Mouse (Mus musculus) heart, adult 2 months (tissue): ENCODE measurements at regions not wholly inside any gene's neighbourhood (a gene's known extent, or its start where the extent isn't known, plus 50 kb on each side); places are given as distances from the start of the nearest gene placed in this dataset.

Experiments
- CTCF ChIP-seq: fragments of 200-600 bp; IDR thresholded peaks from 2 replicates; pipeline ENCODE4 v1.8.1; 2022; ENCODE audit warnings: antibody characterized with exemption, mild to moderate bottlenecking, moderate library complexity
- EP300 ChIP-seq: fragments of 200-500 bp; IDR thresholded peaks from 2 replicates; pipeline ENCODE4 v1.6.1; 2011; ENCODE audit warnings: low read depth, low read length, control low read depth; ENCODE audit not compliant: insufficient read depth
- POLR2A ChIP-seq: fragments of 200-500 bp; IDR thresholded peaks from 2 replicates; pipeline ENCODE4 v1.6.1; 2011; ENCODE audit warnings: mild to moderate bottlenecking, low read depth, low read length, control low read depth; ENCODE audit not compliant: insufficient read depth

DNA sequence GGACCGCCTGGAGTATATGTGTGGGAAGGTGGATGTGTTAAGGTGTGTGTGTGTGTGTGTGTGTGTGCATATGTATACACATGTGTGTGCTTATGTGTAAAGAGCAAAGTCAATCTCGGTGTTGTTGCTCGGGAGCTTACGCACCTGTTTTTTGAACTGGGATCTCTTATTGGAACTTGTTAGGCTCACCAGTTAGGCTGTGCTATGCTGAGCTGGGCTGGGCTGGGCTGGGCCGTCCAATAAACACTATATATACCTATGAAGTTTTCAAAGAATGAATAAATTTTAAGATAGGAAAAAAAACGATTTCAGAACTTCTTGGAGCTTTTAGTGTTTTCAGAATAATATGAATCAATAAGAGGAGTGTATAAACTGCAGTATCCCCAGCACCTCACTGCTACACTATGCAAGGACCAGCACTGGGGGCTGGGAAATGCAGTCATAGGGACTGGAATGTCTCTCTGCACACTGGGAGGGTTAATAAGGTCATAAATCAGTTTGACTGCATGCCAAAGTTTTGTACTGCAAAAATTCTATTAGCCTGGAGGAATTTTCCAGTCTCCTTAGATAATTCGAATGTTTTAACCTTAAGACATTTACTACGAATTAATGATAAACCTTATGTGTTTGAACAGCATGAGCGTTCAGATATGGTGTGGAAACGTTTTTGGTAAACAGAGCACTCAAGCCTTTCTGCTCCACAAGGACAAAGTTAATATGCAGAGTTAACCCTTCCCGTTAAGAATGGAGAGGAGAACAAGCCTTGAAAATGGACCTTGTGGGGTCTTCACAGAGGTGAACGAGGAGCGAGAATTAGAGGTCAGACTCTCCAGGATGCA, 250.9 kb upstream of the Prkd1 start:
- TF ChIP-seq CTCF (no peak), POLR2A (no peak), EP300 (no peak)
